Mouse (Mus musculus): Measurements from ENCODE around the gene Dagla.

Dagla gene

DNA sequence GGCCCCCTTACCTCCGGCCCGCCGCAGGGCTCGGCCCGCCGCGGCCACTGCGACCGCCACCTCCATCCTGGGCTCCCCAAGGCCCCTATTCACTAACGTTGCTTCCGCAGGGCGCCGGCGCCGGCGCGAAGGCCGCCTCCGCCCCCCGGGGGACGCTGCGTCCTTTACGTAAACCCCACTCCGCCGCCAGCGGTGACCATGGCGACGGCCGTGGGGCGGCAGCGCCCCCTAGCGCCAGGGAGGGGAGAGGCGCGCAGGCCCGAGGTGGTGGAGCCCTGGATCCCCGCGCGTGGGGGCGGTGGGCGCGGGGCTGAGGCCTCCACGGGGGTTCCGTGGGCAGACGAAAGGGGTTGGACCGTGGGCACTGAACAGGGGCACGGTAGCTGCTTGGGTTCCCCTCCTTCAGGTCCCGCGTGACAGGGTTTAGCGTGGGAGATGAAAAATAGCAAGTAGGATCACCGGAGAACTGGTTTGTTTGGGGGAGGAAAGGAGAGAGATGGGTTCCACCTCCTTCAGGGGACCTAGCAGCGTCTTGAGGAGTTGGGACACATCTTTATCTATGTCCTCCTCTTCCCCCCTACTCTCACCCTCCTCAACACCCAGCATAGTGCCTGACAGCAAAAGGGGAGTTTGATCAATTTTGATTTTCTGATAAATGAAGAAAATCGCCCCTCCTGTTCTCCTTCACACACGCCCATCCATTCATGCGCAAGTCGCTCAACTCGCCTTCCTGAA is at the start of gene Dagla:
Gene Dagla (minus strand): TSS at position 68 of the 735 bp plus-strand sequence.
- DNase-seq: peak; percentile 84

DNA sequence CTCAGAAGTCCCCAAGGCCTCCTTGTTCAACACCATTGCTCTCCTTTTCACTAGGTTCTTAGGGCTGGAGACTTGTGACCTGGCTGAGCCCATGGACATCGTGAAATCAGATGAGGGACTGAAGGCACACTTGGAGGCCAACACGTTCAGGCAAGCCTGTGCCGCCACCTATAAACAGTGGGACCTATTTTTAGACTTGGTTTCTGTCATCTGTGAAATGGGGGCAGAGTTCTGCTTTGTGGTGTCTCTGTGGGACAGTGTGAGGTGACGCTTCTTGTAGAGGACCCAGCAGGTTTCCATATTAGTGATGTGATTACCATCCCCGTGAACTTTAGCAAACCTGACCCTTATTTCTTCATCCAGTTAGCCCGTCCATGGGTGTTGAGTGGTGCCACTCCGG is 47.5 kb upstream of the Dagla start:
- DNase-seq: no peak

DNA sequence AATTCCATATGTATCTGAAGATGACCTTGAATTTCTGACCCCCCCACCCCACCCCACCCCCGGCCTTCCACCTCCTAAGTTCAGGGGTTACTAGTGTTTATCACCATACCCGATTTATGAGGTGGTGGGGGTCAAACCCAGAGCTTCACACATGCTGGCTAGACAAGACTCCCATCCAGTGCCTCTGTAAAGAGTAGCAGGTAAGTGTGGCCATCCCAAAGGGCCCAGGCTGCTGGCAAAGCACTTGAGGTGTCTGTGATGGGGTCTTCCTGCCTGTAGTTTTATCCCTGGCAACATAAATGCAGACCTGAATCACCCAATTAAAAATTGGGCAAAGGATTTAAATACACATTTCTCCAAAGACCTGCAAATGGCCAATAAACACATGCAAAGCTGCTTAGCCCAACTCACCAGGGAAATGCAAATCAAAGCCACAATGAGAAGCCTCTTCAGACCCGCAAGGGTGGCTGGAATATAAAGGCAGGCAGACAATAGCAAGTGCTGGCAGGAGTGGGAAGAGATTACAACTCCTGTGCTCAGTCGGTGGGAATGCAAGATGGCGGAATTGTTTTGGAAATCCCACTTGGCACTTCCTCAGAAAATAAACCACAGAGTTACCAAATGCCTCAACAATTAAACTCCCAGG is 43.1 kb upstream of the Dagla start:
- no peak for DNase-seq

DNA sequence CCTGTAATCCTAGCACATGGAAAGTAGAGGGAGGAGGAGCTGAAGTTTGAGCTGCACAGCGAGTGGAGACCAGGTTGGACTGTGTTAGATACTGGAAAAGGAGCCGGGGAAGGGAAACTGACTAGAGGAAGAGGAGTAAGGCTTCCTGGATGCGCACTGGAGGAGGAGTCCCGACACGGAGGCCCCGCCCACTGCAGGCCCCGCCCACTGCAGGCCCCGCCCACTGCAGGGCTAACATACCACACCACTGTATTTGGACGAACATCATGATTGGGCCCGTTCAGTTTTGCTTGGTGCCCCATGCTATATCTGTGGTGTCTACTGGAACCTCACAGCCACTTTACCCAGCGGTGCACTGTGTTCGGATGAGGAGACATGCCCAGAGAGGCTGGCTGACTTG is 41.0 kb upstream of the Dagla start:
- no peak for DNase-seq

DNA sequence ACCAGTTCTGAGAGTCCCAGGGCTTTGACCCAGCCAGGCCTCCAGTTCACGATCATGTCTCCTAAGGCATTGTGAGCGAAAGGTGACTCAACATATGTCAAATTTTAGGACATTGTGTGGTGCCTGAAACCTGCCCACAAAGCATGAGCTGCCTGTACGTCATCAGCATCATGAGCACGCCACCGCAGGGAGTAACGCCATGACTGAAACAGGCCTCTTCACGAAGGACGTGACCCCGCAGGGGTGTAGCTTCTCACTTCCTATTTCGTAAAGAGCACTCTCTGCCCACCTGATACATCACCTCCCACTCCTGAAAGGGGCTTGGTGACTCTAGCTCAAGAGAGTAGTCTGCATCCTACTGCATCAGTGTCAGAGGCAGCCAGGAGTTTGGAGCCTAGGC is 39.2 kb upstream of the Dagla start:
- DNase-seq: peak; percentile 41

DNA sequence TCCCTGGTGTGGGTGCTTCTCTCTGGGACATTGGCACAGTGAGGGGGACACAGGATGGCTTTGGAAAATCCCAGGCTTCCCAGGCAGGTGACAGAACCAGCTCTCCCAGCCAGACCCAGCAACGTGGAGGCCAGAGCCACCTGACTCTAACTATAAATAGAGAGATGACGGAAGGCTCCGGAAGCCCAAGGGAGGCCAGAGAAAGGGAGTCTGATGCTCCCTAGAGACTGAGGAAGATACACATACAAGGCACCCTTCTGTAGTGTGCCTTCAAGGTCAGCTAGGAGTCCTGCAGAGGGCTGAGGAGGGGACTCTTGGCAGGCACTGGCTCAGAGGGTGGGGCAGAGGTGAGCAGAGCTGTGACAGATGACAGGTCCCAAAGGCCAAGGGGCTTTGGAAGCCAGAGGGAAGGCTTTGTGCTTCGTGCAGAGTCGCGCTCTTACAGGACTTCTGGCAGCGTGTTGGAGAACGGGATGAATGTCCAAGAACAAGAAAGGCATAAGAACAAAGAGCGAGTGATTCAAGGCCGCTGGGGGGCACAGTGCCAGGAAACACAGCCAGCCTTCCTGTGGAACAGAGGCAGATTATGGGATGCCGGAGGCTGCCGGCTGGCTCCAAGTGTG is 37.3 kb upstream of the Dagla start:
- DNase-seq: peak; percentile 82

DNA sequence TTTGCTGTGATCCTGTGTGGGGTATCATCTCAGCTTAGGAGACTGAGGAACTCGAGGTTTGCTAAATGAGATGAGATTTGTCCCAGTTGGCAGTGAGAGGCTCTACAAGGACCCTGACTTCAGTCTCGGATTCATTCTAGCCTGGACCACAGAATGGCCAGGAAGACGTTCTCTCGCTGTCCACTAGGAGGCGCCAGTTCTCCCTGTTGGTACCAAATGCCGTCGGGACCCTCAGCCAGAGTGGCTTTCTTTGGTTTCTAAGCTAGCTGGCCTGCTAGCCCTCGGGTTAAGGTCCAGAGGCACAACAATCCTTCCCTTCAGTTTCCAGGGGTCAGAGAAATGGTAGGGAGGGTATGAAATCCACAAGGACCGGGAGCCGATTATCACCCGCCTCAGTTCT is 36.5 kb upstream of the Dagla start:
- DNase-seq: peak; percentile 30

DNA sequence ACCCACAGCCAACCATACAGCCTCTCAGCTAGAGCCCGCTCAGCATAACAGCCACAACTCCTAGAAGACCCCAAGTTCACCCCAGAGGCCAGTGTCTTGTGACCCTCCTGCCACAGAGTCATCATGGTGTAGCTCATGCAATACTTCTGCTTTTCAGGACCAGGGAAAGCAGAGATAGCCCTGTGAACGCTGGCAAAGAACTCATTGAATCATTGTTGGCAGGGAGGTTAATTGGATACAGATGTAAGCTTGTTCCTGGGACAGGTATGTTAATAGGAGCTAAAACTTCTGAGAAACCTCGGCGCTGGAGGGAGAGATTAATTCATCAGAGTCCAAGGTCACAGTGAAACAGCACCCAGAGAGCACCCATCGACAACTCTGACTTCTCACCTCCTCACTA is 36.0 kb upstream of the Dagla start:
- DNase-seq: no peak

DNA sequence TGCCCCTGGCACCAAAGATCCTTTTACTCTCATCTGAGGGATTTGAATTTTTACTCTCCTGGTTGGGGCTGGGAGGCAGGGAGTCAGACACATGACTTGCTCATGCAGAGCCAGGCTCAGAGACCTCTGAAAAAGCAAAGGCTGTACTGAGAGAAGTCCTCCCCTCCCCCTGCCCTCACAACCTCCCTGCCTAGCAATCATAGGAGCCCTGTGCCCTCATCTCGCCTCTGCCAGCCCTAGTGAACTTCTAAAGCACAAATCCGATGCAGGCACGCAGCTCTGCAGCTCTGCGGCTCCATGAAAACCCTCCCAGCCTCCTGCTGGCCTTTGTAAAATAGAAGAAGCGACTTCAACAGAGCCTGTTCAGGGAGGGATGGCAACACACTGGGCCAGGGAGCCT is 34.6 kb upstream of the Dagla start:
- DNase-seq: no peak

DNA sequence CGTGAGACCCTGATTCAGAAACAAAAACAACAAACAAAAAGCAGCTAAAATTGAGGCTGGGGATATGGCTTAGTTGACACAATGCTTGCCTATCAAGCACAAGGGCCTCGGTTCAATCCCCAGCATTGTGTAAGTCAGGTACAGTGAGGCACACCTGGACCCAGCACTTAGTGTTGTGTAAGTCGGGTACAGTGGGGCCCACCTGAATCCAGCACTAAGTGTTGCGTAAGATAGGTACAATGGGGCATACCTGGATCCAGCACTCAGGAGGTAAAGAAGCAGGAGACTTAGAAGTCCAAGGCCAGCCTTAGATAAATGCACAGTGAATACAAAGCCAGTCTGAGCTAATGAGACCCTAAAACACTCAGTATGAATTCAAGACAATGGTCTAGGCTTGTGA is 34.0 kb upstream of the Dagla start:
- DNase-seq: no peak

DNA sequence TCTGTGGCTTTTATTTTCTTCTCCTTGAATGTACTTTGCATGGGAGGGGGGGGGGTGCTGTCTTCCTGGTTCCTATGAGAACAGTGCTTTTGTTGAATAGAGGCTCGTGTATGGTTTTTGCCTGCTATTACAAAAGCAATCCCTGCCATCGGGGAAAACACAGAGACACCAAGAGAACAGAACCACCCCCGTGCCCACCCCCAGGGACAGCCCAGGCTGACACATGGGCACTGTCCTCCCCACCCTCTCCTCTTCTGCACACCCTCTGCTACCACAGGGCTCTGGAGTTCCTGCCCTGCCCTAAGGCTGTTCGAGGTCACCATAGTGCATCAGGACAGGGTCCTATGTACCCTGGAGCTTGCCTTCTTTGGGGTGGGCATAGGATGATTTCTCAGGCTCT is 29.8 kb upstream of the Dagla start:
- DNase-seq: no peak

DNA sequence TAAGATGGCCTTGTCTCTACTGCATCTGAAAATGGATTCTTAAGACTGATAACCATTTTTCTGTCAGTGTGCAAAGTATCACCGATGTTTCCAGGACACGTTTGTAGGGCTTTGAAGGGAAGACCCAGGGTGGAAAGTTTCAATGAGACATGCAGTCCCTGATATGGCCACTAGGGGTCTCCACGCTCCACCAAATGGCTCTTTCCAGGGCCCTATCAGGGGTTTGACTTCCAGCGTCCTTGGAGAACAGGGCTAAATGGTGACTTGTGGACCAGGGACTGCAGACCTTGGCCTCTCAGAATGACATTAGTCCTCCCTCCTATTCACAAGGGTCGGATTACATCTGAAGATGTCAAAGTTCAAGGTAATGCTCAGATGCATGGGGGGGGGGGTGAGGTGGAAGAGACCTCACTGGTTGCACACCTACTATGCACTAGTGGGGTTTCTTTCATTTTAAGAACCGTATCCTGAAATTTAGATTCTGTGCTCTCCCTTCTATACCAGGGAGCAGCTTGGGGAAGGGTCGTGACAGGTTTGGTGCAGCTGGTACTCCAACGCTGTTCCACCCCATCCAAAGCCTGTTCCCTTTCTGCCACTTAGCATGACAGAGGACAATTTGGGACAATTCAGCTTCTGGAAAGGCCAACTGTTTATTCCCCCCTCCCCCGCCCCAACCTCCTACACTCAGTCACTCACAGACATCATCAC is 29.0 kb upstream of the Dagla start:
- DNase-seq: peak; percentile 64

DNA sequence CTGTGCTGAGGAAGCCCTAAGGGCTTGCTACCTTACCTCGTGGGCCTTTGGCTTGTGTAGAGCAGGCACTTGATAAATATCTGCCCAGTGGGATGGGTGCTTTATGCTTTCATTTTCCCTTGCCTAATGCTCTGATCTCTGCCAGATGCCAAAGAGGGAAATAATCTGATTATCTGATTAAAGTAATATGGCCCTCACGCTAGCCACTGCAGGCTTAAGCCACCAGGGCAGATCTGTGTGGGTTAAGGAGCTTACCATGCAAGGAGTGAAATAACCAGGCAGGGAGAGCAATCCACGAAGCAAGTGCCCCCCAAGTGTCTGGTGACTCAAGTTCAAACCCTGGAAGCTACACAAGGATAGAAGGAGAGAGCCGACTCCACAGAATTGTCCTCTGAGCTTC is 27.0 kb upstream of the Dagla start:
- DNase-seq: no peak

DNA sequence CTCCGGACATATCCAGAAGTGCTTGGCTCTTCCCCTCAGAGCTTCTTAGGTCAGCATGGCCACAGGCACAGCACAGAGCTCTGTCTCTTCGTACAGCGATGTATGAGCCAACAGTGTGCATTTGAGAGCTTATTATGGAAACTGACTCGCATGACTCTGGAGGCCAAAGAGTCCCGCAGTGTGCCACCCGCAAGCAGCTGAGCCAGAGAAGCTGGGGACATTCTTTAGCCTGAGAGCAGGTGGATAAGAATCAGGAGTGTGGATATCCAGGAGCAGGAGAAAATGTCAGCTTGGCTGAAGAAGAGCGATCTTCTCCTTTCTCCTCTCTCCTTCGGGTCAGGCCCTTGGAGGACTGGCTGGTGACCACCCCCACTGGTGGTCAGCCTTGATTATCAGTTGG is 24.4 kb upstream of the Dagla start:
- DNase-seq: no peak

DNA sequence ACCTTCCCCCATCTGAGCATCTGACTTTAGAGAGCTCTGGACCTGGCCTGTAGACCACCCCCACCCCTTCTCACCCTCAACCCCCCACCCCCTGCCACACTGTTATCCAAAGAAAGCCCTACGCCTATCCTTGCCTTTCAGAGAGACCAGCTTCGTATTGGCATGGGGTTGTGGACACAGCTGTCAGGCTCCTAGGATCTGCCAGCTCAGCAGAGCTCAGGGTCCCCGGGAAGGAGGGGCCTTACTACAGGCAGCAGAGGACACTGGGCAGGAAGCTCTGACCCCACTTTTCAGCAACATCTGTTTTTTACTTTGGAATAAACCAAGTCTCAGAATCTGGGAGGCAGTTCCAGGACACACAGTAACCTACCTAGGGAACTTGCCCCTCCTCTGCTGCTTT is 21.9 kb upstream of the Dagla start:
- DNase-seq: no peak

DNA sequence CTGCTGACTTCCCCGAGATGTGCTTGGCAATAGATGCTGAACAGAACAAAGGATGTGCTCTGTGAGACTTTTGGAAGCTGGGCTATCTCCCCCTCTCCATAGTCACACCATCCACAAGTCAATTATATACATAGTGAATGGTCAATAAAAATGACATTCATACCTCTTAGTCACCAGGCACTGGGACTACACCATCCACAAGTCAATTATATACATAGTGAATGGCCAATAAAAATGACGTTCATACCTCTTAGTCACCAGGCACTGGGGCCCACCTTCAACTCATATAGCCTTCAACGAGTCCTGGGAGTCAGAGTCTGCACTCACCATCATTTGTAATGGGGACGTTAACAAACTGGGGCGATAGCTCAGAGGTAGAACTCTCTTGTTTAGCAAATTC is 19.2 kb upstream of the Dagla start:
- DNase-seq: no peak

DNA sequence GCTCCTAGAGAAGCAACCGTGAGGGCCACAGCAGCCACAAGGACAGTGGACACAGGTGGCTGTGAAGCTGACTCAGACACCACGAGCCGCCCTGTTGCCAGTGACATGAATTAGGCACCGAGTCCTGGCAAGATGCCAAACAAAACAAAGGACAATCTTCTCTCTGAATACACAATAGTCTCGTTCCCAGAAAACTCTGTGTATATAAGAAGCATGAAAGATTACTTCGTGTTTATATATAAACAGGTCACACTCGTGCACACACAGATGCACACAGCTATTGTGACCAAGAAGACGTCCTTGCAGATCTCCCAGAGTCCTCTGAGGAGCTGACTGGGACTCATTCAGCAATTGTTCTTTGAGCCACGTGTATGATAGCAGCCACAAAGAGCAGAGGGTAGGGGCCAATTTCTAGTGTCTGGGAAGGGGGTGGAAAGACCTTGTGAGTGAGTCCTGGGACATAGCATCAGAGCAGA is 18.7 kb upstream of the Dagla start:
- no peak for DNase-seq

DNA sequence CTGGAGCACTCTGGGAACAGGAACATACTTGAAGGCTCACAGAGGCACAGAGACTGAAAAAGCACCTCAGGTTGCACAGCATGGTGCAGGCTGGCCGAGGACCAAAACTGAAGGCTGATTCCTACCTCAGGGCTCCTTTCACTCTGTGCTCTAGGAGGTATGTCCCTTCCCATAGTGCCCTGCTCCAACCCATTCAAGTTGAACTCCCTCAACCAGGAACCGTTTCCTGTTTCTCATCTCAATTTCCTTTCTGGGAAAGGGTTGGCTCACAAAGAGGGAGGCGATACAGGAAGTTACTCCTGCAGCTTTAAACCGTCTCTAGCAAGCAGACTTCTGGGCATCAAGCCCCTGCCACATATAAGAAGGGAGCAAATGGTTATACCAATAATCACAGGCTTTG is 13.1 kb upstream of the Dagla start:
- no peak for DNase-seq

DNA sequence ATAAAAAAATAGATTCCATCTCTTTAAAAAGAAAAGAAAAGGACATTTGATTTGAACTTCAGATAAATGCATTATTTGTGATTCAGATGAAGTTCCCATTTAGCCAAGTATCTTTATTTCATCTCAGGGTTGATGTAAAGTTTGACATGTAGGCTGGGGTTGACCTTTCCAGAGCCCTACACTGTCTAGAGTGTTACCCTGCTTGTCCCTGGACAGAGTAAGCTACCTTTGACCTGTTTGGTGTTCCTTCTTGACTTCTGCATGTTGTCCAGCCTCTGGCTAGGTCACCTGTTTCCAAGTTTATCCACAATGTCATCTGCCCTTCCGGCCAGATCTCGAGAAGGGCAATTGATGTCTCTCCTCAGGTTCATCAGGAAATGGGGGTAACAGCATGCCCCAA is 12.7 kb upstream of the Dagla start:
- DNase-seq: no peak

DNA sequence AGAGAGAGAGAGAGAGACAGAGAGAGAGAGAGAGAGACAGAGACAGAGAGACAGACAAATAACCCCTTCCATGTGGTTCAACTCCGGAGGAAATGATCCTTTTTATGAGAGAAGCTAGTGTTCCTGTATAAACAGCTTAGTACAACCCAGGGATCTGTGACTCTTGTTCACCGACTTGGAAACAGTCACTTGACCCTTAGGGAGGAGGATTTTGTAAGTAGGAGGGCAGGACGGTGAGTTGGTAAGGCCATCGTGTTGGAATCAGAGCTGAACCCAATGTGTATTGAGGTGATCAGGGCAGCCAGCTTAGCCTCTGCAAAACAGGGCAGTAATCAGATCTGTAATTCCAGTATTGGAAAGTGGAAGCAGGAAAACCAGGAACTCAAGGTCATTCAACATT is 12.3 kb upstream of the Dagla start:
- DNase-seq: no peak

DNA sequence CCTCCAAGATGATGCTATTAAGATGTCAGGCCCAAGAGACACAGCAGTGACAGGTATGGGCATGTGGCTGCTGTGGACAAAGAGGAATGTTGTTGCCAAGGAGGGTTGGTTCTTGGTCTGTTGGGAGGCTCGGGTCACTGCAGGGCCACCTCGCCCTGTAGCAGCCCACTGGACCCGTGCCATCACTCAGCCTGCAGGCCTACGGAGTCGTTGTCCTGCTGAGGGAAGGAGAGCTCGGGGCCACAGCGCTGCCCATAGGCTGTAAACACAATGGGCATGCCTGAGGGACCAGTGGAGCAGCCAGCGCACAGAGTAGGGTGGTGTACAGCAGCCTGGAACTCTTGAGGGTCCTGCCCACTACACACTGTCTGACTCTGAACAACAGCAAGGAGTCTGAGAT is 7.4 kb upstream of the Dagla start:
- no peak for DNase-seq

DNA sequence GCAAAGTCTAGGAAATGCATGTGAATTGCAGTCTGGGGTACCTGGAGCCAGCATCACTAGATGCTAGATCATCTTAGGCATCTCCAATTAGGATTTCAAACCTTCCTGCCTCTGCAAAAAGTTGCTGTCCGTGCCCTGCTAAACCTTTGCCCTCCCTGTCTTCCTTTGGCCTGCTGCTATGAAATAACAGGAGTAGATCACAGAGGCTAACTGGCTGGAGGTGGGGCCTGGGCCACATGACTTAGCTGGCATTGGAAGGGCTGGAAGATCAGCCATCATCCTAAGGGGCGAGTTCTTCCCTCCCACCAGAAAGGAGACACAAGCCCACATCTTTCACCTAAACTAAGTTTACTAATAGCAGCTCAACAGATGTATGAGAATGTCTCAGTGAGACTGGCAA is 4.3 kb upstream of the Dagla start:
- no peak for DNase-seq

DNA sequence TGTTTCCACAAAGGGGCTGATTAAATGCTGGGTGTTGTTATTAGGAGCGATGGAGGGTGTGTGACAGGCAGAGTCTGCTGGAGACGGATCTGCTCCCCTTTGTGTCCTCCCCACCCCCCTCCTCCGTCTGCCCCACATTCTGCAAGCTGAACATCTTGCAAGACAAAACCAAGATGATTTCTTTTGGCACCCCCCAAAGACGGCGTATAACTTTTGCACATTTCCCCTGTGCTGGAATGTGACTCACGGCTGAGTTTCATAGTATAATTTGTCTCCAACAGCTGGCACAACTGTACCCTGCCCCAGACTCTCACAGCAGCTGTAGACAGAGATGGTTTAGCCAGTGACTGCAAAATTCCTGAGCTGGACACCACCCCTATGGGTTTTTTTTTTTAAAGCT is 3.3 kb upstream of the Dagla start:
- no peak for DNase-seq

DNA sequence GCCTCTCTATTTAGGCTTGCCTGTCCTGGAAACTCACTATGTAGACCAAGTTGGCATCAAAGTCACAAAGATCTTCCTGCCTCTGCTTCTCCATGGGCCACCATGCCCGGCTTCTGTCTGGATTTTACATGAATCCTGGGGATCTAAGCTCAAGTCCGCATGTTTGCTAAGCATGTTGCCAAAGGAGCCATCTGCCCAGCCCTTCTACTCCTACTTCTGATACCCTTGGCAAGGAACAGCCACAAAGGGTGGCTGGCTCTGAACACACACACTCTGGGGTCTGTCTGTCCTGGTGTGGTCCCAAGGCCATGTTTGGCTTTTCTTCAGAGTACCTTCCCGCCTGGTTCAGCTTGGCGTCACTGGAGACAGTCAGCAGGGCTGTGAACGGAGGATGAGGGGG is 2.7 kb upstream of the Dagla start:
- no peak for DNase-seq
